Mouse (Mus musculus): ENCODE results near the gene Tmem150c. TPM values are rescaled to one million over a fixed set of nuclear protein-coding genes. Genes with fewer than 3 reads are reported as not detected.
A peak's percentile ranks its signal among the peaks of the same experiment; 100 is the strongest.

Gene Tmem150c
- polyA plus RNA-seq, 1 experiment from 2014 or later: 8.2 TPM

DNA sequence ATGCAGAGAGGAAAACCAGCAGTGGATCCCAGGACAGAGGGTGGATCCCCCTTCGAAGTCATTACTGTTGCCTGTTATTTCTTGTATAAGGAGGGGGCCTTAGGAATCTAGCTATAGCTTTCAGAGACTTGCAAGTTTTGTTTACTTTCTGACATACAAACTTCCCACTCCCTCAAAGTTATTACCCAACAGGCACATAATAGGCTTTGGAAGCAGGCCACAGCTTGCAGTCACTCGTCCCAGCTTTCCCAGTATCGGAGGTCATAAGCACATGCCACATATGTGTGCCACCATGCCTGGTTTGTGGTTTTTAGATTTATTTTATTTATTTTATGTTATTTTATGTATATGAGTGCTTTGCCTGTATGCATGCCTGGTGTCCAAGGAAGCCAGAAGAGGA, 3.2 kb upstream of the Tmem150c start:
- Histone ChIP-seq H3K27me3 (peaks cover 38% of the 10 kb centered on the region), H3K4me3 (no peak overlapping the region), H3K9me3 (replicated peaks) (no peaks in the 10 kb centered on the region), H3K4me1 (peaks cover 4% of the 10 kb centered on the region; the same call in 1 of the 2 replicates), H3K9ac (no peak overlapping the region), H3K4me2 (replicated peaks) (no peak overlapping the region), H3K36me3 (no peaks in the 10 kb centered on the region), H3K27ac (no peak overlapping the region)
- no peak for ATAC-seq (ENCODE audit: low FRiP score)
- WGBS: 75% methylated on average over 3 of the region's 3 CpGs

DNA sequence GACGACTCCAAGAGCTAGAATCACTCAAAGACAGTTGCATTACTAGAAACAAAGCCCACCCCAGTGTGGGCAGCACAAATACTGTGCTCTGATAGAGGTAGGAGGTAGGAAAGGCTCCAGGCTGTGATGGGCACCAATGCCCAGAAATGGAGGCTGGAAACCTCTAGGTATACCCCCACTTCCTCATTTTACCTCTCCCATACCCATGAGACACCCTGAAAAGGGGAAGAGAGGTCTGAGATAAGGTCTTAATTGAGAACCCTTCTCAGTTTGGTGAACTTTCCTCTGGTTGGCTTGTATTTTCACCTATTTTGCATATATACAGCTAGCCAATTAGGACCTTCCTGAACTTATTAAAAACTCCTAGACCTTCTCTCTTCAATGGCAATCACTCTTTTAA, 2.4 kb upstream of the Tmem150c start:
- Histone ChIP-seq H3K36me3 (no peaks in the 10 kb centered on the region), H3K9ac (no peak overlapping the region), H3K9me3 (replicated peaks) (no peaks in the 10 kb centered on the region), H3K27me3 (peaks cover 45% of the 10 kb centered on the region), H3K4me1 (peaks cover 4% of the 10 kb centered on the region; the same call in 1 of the 2 replicates), H3K27ac (no peak overlapping the region), H3K4me3 (no peak overlapping the region), H3K4me2 (replicated peaks) (no peak overlapping the region)
- WGBS: 83% methylated on average over 1 of the region's 1 CpGs
- no peak for ATAC-seq (ENCODE audit: low FRiP score)

DNA sequence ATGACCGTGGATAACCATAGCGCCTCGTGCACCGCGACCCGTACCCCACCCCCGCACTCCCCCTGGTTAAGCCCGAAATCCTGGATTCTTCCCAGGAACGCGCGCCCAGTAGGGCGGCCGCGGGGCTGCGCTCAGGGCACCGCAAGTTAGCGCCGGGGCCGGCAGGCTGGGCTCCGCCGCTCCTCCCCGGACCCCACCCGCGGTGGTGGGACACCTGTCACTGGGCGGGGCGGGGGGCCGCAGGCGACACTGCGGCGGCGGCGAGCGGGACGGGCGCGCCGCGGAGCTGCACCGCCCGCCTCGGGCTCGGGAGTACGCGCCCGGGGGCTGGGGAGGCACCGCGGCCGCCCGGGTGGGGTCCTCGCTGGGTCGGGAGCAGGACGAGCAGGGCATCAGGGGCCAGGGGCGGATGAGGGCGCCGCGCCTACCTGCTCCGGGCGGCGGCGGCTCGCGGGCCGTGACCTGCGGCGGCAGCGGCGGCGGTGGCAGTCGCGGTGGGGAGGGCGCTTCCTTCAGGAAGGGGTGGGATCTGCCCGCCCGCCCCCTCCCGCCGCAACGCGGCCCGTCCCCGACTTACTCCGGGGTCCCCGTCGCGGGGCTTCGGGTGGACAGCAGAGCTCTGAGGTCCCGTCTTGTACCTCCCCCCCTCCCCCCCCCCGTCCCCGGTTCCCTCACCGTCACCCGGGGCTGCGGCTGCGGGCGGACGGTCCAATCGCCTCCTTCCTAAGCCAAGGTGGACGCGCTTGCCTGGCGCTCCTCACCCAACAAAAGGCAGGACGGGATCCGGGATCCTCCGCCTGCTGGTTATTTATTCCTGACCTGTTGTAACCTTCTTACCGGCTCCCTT, 594 bp downstream of the Tmem150c start:
- Histone ChIP-seq H3K4me3 (peak overlapping the region; percentile 90), H3K4me2 (replicated peaks) (peak overlapping the region; percentile 99), H3K4me1 (peaks cover 4% of the 10 kb centered on the region; the same call in 1 of the 2 replicates), H3K27me3 (peaks cover 47% of the 10 kb centered on the region), H3K9ac (peak overlapping the region; percentile 84), H3K36me3 (no peaks in the 10 kb centered on the region), H3K9me3 (replicated peaks) (no peaks in the 10 kb centered on the region), H3K27ac (peak overlapping the region; percentile 30; the same call in 1 of the 2 replicates)
- ATAC-seq (ENCODE audit: low FRiP score): peak; percentile 76
- WGBS: under 1% methylated on average over 69 of the region's 101 CpGs

DNA sequence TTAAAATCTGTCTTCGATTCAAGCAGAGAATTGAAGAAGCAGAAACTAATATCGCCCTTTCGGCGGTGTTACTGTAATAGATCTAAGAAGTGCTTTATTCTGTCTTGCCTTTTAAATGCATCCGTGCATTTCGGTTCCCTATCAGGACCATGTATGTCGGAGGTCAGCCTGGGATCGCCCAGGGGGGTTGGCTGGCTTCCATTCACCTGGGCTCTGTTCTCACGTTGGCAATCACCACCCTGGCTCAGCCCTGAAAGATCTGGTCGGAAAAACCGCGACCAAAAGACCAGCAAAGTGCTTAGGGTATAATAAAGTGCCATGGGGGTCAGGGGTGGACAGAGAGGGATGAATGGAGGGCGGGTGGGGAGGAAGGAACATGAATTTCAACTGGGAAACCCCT, 1.3 kb downstream of the Tmem150c start:
- Histone ChIP-seq H3K36me3 (no peaks in the 10 kb centered on the region), H3K27me3 (peaks cover 47% of the 10 kb centered on the region), H3K27ac (no peak overlapping the region), H3K4me3 (peak overlapping the region; percentile 90), H3K4me2 (replicated peaks) (peak overlapping the region; percentile 99), H3K4me1 (peaks cover 4% of the 10 kb centered on the region; the same call in 1 of the 2 replicates), H3K9me3 (replicated peaks) (no peaks in the 10 kb centered on the region), H3K9ac (peak overlapping the region; percentile 84)
- peak; percentile 17; the same call in 1 of the 2 replicates for ATAC-seq (ENCODE audit: low FRiP score)
- WGBS: 13% methylated on average over 13 of the region's 13 CpGs

DNA sequence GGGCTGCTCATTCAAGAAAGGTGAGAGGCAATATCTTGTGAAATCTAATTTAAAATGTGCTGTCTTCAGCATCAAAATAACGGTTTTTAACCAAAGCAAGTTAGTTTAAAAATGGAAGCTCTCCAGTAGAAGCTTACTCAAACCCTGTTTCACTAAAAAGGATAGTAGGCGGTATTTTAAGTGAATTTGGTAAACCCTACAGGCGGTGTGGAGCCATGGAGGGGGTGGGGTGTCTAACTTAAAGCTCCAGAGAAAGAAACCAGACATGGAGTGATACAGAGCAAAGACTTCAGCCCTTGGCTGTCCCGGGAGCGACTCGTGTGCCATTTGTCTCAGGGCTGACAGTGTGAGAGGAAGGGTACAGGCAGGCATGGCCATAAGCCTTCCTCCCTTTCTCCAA, 4.0 kb downstream of the Tmem150c start:
- Histone ChIP-seq H3K4me2 (replicated peaks) (no peak overlapping the region), H3K9me3 (replicated peaks) (no peaks in the 10 kb centered on the region), H3K36me3 (no peaks in the 10 kb centered on the region), H3K4me3 (no peak overlapping the region), H3K4me1 (peaks cover 4% of the 10 kb centered on the region; the same call in 1 of the 2 replicates), H3K27me3 (peaks cover 32% of the 10 kb centered on the region), H3K9ac (no peak overlapping the region), H3K27ac (no peak overlapping the region)
- WGBS: 84% methylated on average over 6 of the region's 6 CpGs
- no peak for ATAC-seq (ENCODE audit: low FRiP score)

DNA sequence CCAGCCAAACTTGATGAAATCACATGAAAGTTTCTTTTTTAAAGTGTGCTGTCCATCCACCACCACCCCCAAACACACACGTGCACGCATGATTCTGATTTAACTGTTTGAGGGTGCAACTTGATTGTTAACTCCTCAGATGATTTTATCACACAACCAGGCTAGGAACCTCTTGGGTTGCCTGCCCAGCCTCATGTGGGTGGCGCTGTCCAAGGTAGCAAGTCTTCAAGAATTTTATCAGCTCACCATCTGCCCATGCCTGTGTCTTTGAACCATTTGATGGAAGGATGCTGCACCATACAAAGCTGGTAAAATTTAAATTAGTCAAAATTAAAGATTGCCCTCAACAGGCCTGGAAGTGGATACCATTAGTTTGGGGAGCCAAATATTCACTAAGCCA, 9.6 kb downstream of the Tmem150c start:
- Histone ChIP-seq H3K4me1 (no peaks in the 10 kb centered on the region), H3K4me3 (no peak overlapping the region), H3K27ac (no peak overlapping the region), H3K9ac (no peak overlapping the region), H3K4me2 (replicated peaks) (no peak overlapping the region), H3K27me3 (no peaks in the 10 kb centered on the region), H3K36me3 (no peaks in the 10 kb centered on the region), H3K9me3 (replicated peaks) (no peaks in the 10 kb centered on the region)
- 67% methylated on average over 3 of the region's 3 CpGs for WGBS
- no peak for ATAC-seq (ENCODE audit: low FRiP score)

DNA sequence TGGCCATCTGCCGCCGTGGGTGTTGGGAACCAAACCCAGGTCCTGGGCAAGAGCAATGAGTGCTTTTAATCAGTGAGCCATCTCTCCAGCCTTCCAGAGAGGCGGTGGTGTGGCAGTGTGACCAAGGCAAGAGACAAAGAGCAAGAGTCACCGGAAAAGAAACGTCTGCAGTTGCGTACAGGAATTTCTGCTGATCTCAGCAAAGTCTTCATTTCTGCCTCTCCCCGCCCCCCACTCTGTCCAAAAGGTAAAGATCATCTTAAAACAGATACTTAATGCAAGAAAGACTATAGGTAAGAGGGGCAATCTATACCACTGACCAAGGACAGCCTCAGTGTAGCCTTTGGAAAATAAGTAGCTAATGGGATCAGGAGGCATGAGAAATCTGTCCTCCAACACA, 14.8 kb downstream of the Tmem150c start:
- no peak overlapping the region for H3K4me2 ChIP-seq (replicated peaks)
- no peaks in the 10 kb centered on the region for H3K27me3 ChIP-seq
- H3K9ac ChIP-seq: no peak overlapping the region
- 79% methylated on average over 7 of the region's 7 CpGs for WGBS
- no peaks in the 10 kb centered on the region for H3K9me3 ChIP-seq (replicated peaks)
- ATAC-seq (ENCODE audit: low FRiP score): no peak
- H3K4me3 ChIP-seq: no peak overlapping the region
- H3K27ac ChIP-seq: no peak overlapping the region
- H3K4me1 ChIP-seq: no peaks in the 10 kb centered on the region
- no peaks in the 10 kb centered on the region for H3K36me3 ChIP-seq

DNA sequence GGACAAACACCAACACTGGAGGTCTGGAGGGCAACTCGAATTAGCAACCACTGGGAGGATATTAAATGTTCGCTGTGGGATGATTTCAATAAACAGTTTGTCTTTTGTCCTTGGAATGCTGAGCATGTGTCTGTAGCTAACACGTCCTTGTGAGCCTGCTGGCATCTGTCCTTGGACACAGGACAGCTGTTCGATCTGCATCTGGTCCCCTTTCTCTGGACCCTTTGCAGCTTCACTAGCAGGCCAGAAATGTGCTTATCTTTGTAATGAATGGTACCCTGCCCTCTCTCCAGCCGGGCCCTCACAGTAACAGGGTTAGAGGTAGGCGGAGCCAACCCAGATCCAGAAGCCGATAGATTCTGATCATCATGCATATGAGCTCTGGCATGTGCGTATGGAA, 32.3 kb downstream of the Tmem150c start:
- WGBS: 71% methylated on average over 8 of the region's 8 CpGs

DNA sequence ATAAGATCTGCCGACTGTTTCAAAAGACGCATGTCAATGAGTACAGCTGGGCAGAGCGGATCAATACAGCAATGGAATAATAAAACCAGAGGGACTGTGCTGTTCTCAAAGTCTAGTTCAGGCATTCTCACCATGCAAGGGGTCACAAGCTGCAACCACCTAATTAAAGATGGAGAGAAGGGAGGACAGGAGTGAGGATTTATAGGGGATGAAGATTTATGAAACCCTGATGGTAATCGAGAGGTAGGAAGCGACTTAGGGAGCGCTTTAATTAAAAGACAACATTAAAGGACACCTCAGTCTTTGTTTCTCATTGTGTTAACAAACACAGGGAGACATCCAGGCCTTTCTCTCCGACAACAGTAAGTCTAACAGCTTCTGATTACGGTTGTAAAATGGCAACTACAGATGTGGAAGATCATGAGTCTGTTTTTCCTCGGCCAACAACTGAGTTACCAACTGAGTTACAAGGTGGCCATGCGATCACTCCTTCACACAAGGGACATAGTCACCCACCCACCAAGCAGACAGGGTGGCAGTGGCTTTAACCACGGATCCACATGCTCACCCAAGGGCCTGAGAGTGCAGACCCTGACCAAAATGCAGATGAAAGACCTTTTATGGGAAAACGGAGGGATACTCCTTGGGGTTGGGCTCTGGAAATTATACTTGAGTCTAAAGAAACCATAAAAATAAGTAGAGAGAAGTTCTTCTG, 34.0 kb downstream of the Tmem150c start:
- H3K36me3 ChIP-seq: no peaks in the 10 kb centered on the region
- no peak overlapping the region for H3K4me2 ChIP-seq (replicated peaks)
- WGBS: 77% methylated on average over 12 of the region's 12 CpGs
- no peak for ATAC-seq (ENCODE audit: low FRiP score)
- peaks cover 5% of the 10 kb centered on the region; the same call in 1 of the 2 replicates for H3K4me1 ChIP-seq
- H3K9ac ChIP-seq: no peak overlapping the region
- H3K27me3 ChIP-seq: 0 out of 2 replicates have a peak, but pooled peaks cover 4% of the 10 kb centered on the region
- no peak overlapping the region for H3K27ac ChIP-seq
- H3K4me3 ChIP-seq: no peak overlapping the region
- H3K9me3 ChIP-seq (replicated peaks): no peaks in the 10 kb centered on the region

More for the DNA sequence above, 32.3 kb downstream of the Tmem150c start:
- Histone ChIP-seq H3K4me3 (no peak overlapping the region), H3K9me3 (replicated peaks) (no peaks in the 10 kb centered on the region), H3K4me2 (replicated peaks) (no peak overlapping the region), H3K9ac (no peak overlapping the region), H3K27ac (no peak overlapping the region), H3K36me3 (no peaks in the 10 kb centered on the region), H3K4me1 (no peaks in the 10 kb centered on the region), H3K27me3 (no peaks in the 10 kb centered on the region)
- ATAC-seq (ENCODE audit: low FRiP score): no peak

DNA sequence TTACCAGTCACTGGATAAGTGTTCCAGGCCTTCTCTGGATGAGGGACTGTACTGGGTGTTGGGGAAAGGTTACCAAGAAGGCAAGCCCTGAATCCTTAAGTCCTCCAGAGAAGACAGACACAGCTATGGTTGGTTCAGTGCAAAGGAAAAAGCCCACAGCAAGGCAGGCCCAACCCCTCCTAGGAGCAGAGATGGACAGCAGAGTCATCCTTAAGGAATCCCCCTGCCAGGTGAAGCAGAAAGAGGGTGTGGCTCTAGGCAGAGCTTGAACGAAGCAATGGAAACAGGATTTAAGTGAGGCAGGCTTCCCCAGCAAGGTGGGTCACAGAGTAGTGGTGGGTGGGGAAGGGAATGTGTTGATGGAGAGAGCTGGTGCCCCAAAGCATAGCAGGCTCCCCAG, 35.1 kb downstream of the Tmem150c start:
- Histone ChIP-seq H3K9ac (no peak overlapping the region), H3K4me1 (peaks cover 7% of the 10 kb centered on the region; the same call in 1 of the 2 replicates), H3K27me3 (0 out of 2 replicates have a peak, but pooled peaks cover 4% of the 10 kb centered on the region), H3K27ac (no peak overlapping the region), H3K9me3 (replicated peaks) (no peaks in the 10 kb centered on the region), H3K4me2 (replicated peaks) (no peak overlapping the region), H3K4me3 (no peak overlapping the region), H3K36me3 (no peaks in the 10 kb centered on the region)
- ATAC-seq (ENCODE audit: low FRiP score): no peak
- 59% methylated on average over 1 of the region's 1 CpGs for WGBS

DNA sequence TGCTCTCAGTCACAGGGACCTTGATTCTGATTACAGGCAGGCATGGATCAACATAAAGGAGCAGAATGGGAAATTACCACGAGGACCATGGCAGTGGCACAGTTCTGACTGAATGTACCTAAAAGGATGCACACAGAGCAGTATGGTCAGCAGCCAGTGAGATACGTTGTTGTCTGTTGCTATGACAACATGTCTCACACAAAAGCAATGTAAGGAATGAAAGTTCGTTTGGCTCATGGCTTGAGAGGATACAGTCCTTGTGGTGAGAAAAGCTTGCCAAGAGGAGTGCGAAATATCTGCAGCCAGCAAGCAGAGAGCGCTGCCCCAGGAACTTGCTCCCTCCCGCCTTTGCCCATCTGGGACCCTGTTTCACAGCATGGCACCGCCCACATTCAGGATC, 36.3 kb downstream of the Tmem150c start:
- H3K4me1 ChIP-seq: peaks cover 9% of the 10 kb centered on the region; the same call in 1 of the 2 replicates
- H3K4me3 ChIP-seq: no peak overlapping the region
- no peak overlapping the region for H3K4me2 ChIP-seq (replicated peaks)
- H3K27me3 ChIP-seq: 0 out of 2 replicates have a peak, but pooled peaks cover 4% of the 10 kb centered on the region
- no peaks in the 10 kb centered on the region for H3K9me3 ChIP-seq (replicated peaks)
- no peak overlapping the region for H3K9ac ChIP-seq
- ATAC-seq (ENCODE audit: low FRiP score): no peak
- 59% methylated on average over 7 of the region's 7 CpGs for WGBS
- no peak overlapping the region for H3K27ac ChIP-seq
- no peaks in the 10 kb centered on the region for H3K36me3 ChIP-seq

DNA sequence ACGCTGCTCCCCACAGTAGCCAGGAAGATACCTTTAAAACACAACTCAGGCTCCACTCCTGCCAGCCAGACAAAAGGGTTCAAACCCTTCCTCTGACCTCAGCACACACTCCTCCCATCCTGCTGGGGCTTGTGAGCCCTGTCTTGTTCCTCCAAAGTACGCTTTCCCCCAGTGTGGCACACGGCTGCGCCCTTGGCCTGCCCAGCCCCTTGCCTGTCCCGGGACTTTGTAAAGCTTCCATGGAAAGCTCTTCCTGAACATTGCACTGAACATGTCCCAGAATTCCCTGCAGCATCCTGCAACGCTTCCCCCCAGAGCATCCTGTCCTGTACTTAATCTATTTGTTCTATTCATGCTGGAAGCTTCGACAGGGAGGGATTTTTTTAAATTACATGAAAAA, 38.4 kb downstream of the Tmem150c start:
- 0 out of 2 replicates have a peak, but pooled peaks cover 4% of the 10 kb centered on the region for H3K27me3 ChIP-seq
- 50% methylated on average over 7 of the region's 7 CpGs for WGBS
- no peak for ATAC-seq (ENCODE audit: low FRiP score)
- H3K36me3 ChIP-seq: no peaks in the 10 kb centered on the region
- H3K9ac ChIP-seq: no peak overlapping the region
- peaks cover 6% of the 10 kb centered on the region; the same call in 1 of the 2 replicates for H3K9me3 ChIP-seq (replicated peaks)
- no peak overlapping the region for H3K27ac ChIP-seq
- peak overlapping the region; percentile 14 for H3K4me3 ChIP-seq
- H3K4me1 ChIP-seq: peaks cover 9% of the 10 kb centered on the region; the same call in 1 of the 2 replicates
- peak overlapping the region; percentile 47 for H3K4me2 ChIP-seq (replicated peaks)
